Mouse (Mus musculus) thymus, postnatal 25 days (tissue): ENCODE measurements at regions not wholly inside any gene's neighbourhood (a gene's known extent, or its start where the extent isn't known, plus 50 kb on each side); places are given as distances from the start of the nearest gene placed in this dataset.

Experiments
- DNase-seq: peaks from one replicate; pipeline ENCODE4 v3.0.0; 2022

DNA sequence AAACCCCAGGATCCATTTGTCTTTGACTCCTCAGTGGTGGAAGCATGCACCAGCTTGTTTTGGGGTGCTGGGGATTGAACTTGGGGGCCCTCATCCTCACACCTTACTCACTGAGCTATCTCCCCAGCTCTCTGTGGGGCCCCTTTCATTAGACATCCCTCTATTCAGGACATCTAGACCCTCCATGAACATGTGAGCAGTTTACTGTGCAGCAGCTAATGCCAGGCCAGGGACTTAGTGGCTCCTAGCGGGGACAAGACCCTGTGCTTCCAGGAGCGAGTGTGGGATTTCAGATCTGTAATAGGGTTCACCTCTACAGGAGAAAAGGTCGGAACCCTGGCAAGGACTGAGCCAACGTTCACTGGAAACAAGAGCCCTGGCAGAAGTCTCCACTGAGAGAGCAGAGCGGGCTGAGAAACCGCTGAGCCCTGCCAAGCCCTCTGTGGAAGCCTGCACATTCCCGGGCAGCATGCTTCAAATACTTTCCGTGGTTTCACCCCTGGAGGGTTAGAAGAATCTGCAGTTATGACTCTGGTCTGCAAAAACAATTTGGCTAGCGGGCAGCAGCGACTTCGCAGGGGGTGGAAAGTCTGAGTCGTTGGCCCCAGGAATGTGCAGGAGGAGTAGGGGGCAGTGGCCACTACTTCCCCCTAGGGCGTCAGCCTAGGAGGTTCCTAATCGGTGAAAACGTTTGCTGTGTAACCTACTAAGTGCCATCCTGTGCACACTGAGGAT is 125.6 kb downstream of the Smad6 start:
- DNase-seq, result no peak

DNA sequence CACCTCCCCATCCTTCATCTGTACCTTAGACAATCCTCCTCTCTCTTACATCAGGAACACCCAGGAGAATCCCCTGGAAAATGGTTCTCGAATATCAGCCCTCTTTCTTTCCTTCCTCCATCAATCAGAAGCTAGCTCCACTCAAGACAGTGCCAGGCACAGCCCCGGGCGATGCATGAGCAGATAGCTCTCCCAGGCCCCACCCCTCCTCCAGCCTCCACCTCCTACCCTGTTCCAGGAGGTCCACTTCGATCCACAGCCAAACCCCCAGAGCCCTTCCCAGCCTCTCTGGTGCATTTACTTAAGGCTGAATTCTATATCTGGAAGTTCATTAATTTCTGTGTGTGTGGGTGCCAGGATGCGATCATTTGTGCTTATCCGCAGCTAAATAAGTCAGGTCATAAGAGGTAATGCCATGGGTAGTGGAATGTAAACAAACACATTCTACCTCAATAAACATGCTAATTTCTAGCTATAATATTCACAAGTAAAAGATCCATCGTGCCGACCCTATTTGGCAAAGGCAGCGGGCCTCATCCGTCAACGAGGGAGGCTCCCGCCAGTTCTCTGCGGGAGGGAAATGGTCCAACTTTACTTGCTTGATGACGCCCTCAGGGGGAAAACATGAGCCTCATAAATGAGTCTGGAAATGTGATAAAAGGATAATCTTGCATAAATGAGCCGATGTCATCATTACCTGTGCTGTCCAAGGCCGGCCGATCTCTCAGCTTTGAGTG is 129.5 kb downstream of the Smad6 start:
- no peak for DNase-seq

DNA sequence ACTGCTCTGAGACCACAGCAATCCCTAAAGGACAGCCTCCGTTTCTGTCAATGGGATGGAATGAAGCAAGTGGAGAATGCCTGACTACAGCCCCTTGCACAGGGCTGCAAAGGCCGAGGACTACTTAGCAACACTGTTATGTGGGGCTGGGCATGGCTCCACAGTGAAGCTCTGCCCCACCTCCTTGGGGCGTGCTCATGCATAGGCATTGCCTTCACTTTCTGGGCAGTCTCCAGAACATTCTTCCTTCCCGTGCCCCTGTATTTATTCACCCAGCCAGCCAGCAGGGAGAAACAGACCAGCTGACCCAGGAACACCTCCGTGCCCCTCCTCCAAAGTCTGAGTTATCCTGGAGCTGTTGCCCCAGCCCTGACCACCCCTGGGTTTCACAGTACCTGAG is 131.1 kb downstream of the Smad6 start:
- no peak for DNase-seq

DNA sequence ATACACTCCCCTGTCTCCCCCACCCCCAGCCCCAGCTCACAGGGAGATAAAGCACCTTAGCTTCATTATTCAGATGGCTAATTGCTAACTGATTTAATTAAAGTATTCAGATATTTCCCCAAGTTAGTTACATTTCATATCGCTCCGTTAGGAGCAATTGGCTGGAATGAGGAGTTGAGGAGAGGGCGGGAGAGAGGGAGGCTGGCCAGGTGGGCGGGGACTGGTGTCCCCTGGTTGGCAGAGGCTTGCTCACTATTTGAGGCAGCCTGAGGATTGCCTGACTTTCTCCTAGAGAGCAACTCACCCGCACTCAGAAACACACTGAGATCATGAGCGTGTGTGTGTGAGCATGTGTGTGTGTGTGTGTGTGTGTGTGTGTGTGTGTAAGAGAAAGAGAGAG is 131.8 kb upstream of the Smad3 start:
- DNase-seq, result no peak

DNA sequence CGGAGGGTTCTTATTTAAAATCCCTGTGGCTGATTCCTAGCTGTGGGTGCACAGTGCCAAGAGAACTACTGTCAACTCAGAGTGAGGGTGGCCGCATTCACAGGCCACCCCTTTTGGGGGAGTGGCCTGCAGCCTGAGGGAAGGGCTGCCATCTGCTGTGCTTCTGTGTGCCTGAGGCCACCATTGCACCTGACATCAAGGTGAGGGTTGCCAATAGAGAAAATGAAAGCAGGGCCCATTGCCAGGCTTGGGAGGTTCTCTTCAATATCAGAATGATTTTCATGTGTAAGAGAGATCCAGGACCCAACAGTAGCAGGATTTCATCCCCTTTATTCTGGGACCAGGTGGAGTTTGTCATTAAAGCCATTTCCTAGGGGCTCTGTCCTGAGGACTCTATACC is 127.2 kb upstream of the Smad3 start:
- DNase-seq, result no peak

DNA sequence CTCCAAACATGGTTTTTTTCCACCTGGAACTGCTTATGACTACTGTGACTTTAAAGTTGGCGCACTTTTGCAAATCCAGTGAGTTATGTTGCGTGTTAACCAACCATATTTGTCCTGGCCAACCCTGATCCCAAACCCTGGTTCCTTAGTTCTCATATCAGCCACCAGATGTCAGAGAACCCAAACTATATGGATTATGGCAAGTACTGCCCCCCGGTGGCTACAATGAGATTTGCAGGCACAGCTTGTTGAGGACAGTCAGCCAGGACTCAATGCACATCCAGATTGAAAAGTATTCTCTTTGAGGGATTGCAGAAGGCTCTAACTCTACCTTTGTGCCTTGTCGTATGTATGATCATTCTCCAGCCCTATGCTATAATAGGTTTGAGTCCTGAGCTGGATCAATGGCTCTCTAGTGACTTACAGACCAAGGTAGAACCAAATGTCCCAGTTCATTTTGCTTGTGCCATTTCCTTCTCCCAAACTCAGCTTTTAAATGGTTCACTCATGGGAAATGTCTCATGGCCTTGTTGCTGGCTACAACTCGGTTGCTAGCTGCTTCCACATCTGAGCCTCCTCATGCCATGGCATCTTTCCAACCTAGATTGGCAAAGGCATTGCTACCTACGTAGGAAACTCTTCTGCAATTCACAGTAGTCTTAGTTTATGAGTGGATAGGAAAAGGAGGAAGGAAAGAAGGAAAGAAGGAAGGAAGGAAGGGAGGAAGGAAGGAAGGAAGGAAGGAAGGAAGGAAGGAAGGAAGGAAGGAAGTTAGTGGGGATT is 126.1 kb upstream of the Smad3 start:
- DNase-seq, result peak; percentile 11

DNA sequence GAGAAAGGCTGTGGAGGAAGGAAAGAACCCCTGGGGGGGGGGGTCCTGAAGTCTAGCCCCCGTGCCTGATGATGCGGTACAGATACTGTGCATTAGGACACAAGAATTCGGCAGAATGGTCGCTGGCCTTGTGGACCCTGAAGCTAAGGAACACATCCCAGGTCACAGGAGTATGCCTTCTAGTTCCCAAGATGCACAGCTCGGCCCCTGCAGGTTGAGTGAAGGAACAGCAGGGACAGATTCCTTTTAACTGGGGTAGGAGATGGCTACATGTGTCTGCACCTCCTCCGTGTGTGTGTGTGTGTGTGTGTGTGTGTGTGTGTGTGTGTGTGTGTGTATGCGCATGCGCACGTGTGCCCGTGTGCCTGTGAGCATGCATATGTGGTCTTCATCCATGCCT is 123.9 kb upstream of the Smad3 start:
- DNase-seq, result no peak

DNA sequence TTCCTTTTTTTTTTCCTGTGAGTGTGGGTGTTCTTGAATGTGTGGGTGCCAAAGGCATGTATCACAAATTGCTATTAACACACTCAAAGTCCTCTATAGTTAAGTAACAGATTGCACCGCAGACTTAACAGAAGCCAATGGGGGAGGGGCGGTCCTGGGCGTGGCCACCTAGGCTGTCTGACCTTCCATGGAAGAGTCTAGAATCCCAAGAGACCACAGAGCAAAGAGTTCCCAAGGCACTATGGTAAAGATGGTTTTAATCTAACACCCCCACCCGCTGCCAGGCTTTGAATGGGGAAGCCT is 123.4 kb upstream of the Smad3 start:
- DNase-seq, result no peak

DNA sequence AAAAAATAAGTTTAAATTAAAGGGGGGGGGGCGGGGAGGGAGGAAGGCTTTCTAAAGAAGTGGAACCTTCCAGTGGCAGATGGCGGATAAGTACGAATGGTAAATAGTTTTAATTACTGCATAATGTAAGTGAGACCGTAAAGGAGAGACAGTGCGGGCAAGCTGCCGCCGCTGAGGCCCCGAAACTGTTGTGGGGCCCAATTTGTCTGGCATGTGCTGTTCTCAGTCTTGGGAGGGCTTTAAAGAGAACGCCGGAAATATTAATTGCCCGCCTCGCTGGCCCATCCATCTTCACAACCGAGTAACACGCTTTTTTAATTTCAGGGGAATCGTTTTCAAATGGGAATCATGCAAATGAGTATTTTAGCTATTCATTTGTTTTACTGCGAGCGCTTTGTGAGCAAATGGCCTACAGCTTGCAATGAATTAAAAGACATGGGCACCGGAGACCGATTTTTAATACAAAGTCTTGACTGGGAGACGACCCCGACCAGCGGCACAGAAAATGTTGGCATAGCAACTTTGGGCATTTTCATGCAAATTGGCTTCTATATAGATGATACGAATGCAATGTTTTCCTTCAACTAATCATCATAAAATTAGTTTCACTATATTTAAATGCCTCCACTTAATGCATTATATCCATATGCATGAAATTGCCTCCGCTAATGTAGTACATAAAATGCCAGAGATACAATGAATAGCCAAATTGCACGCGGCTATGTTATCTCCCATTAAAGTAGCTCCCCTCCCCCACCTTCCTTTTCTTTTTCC is 122.9 kb upstream of the Smad3 start:
- no peak for DNase-seq

DNA sequence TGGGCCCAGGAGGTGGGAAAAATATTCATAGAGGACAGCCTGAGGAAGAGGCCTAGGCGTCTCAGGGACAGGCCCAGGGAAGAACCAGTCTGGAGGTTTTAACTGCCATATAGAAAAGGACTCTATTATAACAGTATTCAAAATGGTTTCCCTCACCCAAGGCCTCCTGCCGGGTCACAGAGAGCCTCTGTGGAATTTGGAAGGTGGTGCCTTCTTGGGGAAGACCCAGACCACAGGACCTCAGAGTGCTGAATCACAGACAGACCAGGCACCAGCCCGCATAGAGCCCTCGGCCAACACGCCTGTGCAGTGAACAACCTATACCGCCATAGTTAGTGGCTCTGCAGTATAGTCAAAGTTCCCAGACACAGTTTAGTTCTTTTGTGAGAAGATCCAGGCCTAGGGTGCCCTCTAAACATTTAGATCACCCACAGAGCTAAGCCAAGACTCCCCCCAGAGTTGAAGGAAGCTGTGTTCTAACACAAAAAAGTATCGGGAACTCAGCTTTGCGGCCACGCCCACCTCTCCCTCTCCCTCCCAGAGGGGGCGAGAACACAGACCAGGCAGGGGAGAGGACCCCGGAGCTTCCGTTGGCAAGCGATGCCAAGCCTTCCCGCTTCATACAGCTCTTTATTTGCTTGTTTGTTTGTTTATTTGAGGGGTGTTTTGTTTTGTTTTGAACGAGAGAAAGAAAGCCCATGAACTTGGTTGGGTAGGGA is 122.1 kb upstream of the Smad3 start:
- peak; percentile 13 for DNase-seq

DNA sequence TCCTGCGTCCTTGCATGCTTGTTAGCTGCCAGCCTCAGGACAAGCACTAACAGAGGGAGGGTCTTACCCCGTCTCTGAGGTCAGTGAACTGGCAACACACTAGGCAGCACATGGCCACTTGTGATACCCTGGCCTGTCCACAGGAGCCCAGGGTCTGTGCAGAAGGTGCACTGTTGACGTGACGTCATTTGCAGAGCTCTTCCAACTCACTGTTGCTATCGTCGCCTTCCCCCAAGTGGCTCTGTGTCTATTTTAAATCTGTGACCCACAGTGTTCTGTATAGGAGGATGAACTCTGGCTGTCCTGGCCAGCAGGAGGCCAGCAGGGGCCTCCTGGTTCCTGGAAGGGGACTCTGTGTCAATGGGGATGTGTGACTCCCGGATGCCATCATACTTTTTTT is 120.1 kb upstream of the Smad3 start:
- DNase-seq, result no peak

DNA sequence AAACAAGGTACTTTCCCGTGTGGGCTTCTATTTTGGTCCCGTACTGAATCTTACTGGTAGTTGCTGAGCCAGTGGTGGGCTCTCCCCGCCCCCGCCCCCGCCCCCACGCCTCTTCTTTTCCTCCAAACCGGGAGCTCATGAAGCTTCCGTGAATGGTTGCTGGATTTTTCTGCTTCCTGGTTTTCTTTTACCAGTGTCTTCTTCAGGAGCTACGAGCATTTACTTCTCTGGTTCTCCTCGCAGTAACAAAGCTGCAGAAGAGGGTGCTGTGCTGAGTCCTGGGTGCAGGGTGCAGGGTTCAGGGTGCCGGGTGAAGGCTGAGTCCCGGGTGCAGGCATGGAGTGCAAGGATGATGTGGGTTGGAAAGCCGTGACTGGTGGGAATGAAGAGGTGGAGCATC is 119.1 kb upstream of the Smad3 start:
- no peak for DNase-seq

DNA sequence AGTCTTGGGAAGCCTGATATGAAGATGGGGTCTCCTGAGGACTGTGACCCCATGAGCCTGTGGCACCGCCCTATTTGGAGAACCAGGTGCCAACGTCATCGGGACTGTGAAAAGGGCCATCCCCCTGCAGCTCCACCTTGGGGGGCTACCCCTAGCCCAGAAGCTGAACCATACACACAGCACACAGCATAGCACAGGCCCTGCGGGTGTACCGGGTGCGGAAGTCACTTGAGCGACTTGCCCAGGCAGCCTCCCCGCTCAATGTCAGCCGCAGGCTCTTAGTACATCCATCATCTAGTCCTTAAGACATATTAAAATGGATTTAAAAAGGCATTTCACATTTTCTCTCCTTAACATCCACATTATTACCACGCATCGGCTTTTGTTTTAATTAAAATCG is 118.2 kb upstream of the Smad3 start:
- DNase-seq, result no peak

DNA sequence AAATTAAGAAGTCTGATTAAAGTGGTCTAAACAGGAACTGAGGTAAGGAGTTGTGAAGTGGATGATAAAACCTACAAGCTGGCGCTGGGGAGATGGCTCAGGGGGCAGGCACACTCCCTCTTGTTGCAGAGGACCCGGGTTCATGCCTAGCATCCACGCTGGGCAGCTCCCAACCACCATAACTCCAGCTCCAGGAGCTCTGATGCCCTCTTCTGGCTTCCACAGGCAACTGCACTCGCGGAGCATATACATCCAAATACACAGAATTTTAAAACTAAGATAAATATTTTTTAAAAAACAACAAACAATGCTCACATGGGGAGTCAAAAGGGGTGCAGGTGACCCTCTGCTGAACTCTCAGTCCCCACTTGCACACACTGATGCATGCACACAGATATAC is 117.4 kb upstream of the Smad3 start:
- DNase-seq, result no peak

DNA sequence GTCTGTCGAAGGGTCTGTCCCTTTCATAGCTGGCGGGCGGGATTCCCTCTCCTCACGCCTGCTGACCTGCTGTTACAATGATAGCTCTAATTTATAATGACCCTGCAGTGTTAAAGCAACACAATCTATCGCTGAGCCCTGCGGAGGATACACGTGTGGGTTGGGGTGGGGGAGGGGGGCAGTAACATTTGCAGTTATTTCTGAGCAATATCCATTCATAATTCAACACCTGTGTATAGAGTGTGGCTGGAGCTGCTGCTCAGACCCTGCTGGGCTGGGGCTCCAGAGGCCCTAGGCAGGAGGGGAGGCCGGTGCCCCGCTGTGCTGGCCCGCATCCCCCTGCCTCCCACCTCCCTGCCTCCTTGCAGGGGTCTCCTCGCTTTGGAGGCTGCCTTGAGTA is 106.6 kb upstream of the Smad3 start:
- DNase-seq, result no peak

DNA sequence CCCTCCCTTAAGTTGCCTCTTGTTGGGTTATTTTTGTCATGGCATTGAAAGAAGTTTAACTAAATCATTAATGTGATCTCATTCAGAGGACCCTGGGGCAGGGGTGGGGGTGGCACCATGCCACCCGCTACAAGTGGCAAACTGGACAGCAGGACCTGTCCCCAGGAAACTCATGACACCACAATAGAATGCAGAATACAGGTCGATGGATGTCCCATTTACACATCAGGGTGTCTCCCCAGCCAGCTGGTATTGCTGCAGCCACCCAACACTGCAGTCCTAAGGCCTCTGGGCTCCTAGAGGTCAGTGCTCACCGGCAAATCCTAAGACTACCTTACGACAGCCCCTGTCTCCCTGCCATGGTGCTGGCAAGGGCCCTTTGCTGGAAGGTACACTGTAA is 105.5 kb upstream of the Smad3 start:
- no peak for DNase-seq

DNA sequence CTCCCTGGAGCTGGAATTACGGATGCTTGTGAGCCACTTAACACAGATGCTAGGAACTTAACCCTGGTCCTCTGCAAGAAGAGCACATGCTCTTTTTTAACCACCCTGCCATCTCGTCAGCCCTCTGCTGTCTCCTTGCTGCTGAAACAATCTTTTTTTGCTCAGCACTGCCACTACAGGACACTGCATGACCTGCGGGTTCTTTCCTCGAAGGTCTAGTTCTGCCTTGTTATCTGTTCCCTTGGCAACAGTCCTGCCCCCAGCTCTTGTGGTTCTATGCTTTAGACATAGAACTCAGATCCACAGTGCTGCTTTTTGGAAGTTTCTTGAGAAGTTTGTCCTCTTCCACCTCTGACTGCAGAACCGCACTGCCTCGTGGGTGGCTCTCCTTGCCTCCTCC is 104.6 kb upstream of the Smad3 start:
- peak; percentile 9 for DNase-seq

DNA sequence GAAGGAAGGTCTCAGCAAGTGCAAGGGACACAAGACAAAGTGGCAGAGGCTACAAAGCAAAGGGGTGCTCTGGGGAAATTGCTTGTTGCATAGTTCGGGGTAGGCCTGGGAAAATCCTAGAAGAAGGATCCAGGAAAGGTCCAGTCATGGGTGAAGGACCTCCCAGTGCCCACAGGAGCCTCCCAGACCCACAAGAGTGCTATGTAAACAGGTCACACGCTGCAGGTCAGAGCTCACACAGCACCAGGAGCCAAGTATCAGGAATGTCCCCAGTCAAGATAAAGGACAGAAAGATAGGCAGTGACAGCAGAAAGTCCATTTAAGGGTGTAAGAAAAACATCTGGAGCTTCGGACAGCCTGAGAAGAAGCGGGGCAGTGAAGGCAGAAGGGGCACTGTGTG is 103.6 kb upstream of the Smad3 start:
- DNase-seq, result no peak

DNA sequence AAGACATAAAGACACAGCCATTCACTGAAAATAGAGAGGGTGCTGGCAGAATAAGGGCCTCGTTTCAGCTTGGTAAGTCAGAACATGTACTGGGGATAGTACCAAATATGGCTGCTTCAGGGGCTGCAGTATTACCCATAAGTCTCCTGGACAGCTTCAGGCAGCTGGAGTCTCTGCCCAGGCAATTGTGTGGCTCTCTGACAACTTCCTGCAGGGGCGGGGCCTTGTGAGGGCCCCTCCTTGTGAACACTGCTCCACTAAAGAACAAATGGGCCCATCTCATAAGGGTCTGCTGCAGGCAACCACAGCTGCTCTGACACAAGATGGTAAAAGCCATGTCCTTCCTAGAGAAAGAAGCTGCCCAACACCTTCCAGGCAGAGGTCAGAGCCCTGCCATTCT is 102.4 kb upstream of the Smad3 start:
- no peak for DNase-seq

DNA sequence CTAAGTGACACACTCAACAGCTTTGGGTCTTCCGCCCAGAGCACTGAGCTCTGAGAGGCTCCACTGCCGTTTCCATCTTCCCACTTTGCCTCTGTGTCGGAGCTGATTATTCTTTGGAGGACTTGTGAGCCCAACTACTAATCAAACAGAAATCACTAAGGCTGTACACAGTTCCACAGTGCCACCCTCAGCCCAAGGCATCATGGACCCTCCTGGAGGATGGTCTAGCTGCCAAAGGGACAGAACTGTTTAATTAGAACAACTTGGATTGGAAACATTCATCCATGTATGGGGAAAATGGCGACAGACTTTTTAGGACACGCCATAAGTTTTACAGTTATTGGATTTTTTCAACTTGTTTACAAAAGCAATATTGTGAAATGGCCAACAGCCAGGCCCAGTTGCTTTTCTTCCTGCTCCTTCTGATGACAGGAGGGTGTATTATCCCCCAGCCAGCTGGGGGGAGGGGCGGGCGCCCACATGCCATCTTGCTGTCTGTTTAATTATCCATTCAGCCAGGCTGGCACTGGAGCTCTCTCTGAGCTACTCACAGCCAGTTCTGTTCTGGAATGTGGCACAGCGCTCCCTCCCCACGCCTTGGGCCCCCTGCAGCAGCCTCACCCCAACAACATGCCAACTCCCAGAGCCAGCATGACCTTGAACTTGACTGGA is 98.4 kb upstream of the Smad3 start:
- DNase-seq, result no peak

DNA sequence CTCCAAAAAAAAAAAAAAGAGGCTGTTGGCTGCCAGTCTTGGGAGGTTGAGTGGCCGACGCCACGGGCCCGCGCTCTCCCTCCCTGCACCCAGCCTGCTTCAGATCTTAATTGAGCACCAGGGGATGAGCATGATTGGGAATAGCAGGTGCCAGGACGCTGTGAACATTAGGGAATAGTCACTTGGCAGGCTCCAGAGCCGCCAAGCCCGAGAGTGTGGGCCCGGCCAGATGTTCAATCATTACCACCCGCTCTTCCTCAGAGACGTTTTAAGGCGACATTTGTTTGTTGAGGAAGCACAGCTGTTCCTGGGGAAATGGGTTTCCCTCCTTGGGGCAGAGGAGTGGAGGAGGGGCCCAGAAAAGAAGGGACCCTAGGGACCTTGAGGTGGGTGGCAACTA is 94.0 kb upstream of the Smad3 start:
- no peak for DNase-seq

DNA sequence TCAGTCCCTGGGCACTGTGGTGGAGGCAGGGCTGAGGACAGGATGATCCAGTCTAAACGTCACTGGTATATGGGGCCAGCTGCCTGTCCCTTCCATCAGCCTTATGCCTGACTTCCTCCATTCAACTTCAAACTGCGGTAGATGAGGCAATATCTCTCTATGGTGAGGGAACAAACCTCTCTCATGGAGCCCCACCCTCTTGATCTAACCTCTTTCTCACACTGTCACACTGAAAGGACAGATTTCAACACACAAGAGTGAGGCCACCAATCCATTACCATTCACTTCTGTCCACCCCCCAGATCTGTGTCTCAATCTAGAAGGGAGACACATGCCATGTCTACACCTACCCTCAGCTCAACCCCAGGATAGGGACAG is 92.5 kb upstream of the Smad3 start:
- DNase-seq, result no peak
